Mouse (Mus musculus) cerebellum, adult 11-12 months (tissue): ENCODE measurements around the gene Slc41a2.

Source experiments
- DNase-seq: peaks from one replicate; pipeline ENCODE4 v3.0.0; 2022

Slc41a2 gene

DNA sequence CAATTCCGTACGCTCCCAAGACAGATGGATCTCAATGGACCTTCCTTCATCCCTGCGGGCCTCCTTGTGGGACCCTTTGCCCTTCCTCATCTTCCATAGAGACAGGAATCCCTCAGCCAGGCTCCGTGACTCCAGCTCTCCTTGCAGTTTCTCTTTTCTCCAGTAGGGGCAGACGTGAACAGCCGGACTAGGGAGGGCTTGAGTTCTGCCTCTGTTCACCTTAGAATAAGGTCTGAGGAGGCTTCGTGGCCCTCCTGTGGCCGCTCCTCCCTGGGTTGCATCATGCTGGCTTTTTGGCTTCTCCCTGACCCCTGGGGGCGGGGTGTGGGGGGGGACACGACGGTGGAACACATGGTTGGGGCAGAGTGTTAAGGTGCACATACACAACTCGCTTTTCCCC is 118.0 kb downstream of the Slc41a2 start:
- peak; percentile 52 for DNase-seq

DNA sequence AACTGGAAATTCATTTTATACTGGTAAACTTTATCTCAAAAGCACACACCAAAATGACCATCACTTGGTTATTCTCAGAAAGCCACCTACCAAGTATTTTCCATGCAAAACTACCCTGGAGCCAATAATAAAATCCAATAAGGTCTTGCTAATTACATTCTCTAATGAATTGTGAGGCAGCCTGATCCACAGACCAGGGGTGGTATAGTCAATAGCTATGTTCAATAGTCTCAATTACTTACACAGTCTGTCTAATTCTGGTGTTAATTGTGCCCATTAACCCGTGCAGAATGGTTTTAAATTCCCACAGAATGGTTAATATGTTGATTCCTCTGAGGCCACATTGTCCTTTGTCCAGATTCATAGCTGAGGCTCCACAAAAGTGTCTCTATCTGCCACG is 118.9 kb downstream of the Slc41a2 start:
- DNase-seq: no peak

DNA sequence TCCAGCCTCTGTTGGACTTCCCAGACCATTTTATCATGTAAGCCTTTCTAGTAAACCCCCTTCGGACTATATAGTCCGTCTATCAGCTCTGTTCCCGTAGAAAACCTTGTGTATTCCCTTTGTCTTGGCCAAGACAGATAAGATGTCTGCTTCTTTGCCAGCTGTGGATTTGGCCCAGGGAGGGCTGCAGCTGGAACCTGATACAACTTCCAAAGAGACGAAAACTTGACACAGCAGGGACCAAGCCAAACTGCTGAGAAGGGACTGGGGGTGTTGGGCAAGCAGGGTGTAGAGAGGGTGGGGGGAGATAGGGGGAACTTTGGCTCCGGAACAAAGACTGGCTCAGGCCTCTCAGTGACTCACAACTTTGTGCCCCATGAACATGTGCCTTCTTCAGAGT is 120.4 kb downstream of the Slc41a2 start:
- DNase-seq: no peak

DNA sequence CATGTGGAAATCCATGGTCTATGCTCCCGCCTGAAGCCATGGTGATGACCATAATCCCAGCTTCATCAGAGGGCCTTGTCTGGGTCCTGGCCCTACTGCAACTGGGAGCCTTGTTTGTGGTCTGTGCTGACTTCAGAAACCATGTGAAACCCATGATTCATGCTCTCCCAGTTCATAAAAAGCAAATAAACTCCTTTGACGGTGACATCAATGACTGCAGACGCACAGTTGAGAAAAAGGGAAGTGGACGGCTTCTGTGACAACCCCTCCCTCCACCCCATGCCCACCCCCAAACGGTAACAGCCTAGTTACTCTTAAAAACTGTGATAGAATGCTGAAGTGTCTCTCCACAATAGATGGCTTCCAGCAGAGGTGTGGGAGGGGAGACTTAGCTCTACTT is 122.1 kb downstream of the Slc41a2 start:
- DNase-seq: no peak

DNA sequence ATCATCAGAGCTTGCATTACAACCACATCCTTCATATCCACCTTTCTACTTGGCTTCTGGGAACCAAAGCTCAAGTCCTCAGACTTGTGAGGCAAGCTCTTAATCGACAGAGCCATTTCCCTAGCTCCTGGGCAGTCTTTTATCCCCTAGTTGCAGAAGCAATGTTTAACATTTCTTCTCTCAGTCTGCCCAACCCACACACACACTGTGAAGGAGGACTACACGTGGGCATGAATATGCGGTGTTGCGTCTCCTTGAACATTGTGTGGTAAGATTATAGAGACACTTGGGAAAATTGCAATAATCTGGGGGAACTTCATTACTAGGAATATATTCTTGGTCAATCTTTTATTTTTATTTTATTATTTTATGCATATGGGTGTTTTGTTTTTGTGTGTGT is 125.1 kb downstream of the Slc41a2 start:
- no peak for DNase-seq

DNA sequence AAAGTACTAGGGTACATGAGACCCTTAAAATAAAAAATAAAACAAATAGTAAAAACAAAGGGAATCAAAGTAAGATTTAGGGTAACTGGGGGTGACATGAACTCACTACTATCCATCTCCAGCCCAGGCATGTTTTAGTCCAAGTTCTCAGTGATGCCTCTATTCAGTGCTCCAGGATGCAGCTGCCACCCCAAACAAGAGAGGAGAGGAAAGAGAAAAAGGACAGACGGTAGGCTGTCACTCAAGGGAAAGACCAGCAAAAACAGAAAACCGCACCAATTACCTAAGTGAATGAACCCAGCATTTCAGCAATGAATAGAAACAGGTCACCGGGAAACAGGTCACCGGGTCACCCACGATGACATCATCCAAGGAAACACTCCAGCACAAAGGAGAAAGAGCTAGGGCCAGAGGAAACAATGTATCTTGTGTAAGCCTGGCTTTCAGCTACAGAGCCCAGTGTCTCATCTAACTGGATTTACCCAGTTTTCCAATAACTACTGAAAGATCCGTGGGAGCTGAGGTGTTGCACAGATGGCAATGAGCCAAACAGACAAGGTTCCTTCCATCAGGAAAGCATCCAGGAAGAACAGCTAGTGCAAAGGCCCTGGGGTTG is 126.6 kb downstream of the Slc41a2 start:
- no peak for DNase-seq

DNA sequence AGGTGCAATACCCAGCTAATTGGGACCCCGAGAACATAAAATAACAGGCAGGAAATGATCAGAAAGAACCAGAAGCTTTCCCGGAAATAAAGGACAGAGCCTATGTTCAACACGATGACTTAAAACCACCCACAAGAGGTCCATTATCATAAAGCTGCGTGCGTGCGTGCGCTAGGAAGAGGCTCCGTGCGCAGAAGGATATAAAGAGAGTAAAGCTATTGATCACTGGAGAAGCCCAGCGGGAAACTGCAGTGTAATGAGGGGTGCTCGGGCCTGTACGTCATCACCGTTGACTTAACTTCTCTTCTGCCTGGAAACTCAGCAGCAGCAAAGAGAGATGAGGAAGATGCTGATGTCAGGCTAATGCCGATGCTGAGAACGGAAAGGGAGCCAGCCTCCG is 127.6 kb downstream of the Slc41a2 start:
- no peak for DNase-seq

DNA sequence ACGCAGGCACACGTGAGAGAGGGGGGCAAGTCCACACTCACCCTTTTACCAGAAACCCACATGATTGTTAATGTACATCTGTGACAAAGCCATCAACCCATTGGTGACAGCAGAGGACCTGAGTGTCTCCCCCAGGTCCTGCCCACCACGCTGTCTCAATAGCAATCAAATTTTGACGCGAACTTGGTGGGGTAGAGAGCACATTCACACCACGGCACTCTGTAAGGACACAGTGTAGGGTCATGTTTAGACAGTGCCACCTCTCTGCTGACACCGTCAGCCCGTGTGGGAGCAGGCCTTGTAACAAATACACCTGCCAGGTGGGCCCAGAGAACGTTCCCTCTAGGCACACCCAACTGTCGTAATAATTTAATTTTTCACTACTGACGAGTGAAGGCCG is 128.3 kb downstream of the Slc41a2 start:
- no peak for DNase-seq

DNA sequence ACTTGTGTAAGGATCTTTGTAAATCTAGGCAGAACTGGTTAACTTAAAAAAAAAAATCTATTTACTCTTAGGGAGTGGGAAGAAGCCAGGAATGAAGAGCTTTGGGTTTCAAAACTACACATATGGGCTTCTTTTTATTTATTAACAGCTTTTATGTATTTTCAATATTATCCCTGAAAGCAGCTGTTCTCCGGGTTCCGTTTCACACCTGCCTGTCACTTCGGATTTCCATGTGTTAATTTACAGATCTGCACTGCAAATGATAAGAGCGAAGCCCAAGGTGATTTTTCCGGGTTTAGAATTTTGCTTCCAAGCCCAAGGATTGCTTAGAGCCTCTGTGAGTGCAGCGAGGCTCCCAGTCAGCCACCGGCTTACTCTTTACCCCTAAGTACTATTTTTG is 129.2 kb downstream of the Slc41a2 start:
- no peak for DNase-seq

DNA sequence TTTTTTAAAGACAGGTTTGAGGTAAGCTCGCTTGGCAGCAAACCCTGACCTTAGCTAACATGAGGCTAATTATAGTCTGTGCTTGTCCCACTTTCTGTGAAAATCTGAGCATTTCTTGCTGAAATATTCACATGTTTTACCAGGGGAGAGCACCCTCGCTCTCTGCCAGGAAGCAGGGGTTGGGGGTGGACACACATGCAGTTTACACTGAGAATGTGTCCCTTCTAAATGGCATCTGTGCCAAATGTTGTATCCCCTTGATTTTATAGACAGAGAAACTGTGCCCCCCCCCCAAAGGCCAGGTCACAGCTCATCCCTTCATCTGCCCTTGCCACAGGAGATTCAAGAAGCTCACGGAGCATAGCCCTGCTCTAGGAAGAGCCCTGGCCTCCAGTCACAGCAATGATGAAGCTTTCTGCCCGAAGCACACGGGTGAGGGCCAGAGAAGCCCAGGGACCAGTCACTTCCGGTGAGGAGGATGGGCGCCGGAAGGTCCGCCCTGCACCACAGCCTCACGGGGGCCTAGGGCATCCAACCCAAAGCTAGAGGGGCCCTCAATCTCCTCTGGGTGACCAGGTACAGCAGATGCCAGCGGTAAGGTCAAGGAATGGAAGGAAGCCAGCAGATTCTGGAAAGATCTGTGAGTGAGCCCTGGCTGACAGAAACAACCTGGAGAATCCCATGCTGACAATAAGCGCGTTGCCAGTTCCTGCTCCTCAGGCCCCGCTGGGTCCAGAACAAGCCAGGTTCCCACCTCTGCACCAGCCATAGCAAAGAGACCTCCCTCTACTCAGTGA is 134.6 kb downstream of the Slc41a2 start:
- peak; percentile 60 for DNase-seq

DNA sequence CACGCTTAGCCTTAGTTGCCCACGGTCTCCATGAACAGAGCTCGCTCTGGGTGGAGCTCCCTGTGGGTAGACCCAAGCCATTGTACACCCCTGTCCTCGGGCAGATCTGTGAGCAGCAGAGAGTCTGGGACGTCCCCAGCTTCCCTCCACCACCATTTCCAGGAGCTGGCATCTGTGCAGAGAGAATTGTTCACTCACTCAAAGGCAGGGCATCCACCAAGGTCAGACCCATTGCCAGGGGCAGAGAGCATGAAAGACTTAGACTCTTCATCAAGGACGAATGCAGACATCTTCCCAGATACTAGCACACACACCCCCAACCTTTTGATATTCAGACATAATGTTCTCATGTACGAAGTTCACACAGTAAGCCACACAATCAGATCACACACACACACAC is 136.2 kb downstream of the Slc41a2 start:
- no peak for DNase-seq

DNA sequence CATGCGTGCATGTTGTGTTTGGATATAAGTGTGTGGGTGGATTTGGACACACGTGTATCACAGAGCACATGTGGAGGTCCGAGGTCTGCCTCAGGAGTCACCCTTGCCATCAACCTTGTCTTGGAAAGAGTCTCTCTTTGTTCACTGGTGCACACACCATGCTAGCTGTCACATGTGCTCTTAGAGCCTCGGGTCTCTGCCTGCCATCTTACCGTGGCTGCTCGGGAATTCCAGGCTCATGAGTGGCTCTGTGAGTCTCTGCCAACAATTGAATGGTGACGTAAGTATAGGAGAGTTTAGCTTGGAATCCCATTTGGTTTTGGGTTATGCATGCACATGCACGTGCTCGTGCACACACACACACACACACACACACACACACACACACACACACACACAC is 138.4 kb downstream of the Slc41a2 start:
- DNase-seq: no peak

DNA sequence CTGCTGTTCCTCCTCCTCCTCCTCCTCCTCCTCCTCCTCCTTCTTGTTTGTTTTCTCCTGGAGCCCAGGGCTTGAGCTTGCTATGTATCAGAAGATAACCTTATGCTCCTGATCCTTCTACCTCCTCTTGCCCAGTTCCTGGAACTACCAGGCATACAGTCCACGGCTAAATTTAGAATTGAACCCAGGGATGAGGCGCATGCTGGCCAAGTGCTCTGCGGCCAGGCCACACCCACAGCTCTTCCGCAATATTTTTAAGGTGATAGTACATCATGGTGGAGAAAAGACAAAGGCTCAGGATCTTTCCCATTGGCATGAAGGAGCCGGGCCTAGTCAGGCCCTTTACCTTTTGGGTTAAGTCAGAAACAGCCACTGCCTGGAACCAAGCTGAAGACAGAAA is 139.0 kb downstream of the Slc41a2 start:
- DNase-seq: no peak

DNA sequence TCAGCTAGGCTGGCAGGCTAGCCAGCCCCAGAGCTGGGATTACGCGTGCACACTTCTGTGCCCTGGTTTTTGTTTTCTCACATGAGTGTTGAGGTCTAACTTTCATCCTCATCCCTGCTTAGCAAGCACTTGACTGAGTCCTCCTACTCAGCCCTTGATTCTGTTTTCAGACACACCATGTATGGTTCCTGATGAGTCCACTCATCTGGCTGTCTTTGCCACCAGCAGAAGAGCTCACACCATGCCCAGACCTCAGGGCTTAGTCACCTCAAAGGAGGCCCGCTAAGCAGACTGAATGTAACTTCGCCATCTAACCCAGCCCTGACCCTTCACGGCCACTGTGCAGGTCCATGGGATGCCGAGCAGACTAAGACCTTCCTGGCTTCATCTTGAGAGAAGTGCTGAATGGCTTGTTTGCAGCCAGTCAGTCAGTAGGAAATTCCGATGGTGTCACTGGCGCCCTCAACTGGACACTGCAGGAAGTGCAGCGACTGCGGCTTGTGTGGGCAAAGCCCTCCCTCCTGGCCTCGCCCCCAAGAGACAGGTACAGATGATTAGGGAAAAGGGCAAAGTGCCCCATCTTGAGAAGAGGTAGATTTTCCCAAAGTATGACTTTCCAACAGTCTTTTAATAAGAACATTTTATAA is 139.9 kb downstream of the Slc41a2 start:
- peak; percentile 70 for DNase-seq

DNA sequence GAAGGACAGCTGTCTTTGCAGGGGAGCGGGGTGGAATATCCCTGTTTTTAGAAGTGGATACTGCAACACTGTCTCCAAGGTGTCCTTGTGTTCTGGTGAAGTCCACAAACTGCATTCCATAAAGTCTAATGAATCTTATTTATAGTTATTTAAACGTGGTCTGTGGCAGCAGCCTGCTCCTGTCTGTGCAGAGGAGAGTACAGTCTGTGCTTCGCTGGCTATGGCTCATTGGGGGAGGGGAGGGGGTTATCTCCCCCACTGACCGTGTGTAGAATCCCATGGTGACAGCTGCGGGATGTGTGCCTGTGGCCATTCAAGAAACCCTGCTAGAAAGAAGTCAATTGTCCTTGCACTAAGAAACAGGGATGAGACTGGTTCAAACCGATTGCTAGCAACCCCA is 145.7 kb downstream of the Slc41a2 start:
- DNase-seq: no peak

DNA sequence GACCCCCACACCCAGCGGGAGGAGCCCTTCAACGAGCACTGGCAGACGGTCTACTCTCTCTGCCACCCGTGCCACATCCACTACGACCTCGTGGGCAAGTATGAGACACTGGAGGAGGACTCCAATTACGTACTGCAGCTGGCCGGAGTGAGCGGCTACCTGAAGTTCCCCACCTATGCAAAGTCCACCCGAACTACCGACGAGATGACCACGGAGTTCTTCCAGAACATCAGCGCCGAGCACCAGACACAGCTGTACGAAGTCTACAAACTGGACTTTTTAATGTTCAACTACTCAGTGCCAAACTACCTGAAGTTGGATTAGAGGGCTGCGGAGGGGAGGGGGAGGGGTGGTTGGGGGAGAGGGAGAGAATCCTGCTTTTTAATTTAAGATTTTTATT is 146.2 kb downstream of the Slc41a2 start:
- no peak for DNase-seq

DNA sequence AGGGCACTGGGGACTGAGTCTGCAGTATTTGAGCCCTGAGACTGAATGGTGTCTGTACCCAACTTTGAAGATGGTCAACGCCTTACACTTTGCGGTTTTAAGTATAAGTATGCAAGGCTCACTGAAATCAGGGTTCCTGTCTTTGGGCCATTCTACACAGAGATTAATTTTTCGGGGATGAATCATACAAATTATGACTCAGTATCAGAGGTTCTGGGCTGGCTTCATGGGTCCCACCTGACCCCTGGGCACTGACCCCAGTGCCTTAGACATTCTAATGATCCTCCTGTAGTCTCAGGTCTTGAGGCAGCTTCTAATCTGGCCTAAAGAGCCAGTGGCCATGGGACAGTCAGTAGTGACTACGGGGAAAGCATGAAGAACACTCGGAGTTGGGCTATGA is 148.6 kb downstream of the Slc41a2 start:
- no peak for DNase-seq

DNA sequence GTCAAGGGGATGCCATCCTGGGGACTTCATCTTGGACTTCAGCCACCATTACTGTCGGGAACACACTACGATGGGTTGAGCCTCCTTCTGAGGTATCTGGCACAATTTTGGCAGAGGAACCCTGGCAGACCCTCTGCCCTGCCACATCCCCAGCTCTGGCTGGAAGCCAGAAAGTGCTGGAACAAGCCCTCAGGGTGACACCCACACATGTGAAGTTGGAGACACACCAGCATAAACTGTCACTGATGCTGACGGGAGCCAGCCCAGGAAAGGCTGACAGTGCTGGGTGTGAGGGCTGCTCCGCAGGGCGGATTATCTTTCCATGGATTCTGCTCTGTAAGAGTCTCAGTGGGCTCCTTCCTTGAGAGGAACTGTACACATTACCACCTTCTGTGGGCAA is 150.7 kb downstream of the Slc41a2 start:
- DNase-seq: no peak

DNA sequence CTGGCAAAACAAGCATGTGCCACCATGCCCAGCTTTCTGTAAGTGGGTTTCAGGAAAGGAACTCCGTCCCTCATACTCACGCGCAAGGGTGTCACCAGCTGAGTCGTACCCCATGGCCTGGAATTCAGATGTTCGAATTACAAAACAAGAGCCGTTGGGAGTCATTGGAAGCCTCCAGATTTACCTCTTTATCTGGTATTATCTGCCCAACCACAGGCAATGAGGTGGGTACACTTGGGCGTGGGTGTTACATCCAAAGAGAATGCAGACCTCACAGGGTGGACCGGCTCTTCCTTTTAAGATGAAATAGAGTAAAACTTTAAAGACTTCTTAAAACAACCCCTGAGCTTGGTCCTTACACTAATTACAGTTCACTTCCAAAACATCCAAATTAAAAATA is 151.5 kb downstream of the Slc41a2 start:
- DNase-seq: no peak

DNA sequence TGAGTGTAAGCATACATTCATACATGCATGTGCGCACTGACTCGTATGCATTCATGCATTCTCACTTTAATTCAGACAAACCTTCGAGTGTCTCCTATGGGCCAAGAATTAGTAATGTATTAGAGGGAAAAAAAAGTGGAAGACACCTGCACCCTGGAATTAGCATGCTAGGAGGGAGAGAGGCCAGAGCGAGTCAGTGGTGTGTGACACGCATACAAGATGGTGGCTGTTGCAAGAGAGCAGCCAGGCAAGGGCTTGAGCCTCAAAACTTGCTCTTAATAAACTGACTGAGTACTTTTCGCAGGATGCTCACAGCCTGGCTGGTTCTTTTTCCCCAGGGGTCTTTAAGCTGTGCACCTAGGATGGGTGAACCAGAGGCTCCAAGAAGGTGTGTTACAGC is 152.6 kb downstream of the Slc41a2 start:
- no peak for DNase-seq

DNA sequence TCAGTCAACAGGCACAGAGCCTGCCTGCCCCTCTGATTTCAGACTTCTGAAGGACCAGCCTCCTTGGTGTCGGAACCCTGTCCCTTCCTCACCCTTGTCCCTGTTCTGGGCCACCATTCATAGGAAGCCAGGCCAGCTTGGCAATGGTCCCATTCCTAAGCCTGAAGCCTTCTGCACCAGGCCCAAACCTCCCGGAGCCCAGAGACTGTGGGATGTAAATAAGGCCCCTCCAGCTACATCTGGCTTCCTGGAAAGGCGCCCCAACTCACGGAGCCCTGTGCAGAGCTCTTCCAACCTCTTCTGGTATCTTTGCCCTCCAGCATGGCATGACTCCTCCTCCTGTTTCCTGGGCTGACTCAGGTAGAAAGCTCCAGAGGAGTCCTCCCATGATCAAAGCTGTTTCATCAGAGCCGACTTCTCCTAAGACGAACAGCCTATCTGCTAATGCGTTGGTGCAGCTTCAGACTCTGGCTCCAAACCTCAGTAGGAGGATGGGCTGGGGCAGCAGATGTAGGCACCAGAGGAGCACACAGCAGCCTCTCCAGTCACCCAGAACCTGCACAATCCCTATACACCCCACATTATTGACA is 153.1 kb downstream of the Slc41a2 start:
- peak; percentile 52 for DNase-seq

DNA sequence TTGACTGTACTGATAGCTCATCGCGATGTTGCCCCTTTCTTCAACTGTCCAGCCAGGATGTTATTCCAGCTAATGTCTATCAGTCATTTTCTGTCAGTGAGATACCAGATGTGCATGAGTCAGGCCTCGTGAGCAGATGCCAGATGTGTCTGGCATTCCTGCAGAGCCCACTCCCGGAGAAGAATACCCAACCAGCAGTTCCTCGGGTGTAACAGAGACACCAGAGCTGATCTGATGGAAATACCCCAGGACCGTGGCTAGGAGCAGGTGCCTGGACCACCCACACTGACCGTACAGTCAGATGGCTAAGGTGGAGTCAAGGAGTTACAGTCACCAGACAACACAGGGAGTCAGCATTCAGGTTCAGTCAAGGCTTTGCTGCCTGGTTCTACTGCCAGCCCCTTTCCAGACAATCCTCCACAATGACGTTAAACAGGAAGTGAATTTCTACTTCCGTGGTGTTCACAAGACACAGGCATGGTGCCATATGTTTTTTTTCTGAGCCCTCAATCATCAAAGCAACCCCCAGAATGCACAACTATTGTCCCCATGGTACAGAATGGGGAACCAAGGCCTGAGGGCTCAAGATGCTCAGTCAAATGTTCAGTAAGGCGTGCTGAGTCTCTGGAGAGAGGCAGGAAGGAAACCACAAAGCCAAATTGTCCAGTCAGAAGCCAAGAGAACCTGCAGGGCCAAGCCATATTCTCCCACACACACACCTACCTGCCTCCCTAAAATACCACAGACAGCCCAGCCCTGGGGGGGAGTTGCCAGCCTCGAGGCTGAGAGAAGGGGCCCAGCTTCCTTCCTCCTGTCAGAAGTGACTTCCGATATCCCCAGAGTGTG is 153.8 kb downstream of the Slc41a2 start:
- DNase-seq: no peak

DNA sequence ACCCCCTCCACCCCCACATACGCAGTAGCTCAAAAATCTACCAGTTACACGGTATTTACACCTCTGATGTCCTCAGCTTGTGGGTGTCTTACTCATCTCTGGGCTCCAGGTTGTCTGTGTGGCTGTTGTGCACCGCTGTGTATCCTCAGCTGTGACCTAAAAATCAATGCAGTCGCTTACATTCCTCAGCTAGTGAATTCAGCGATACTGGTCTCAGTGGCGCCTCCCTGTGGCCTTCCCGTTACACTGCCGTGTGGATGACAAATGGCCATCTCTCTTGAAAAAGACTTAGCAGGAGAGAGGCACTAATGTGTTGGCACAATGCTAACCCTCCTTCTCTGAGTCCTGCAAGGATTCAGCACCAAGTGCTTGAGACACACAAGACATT is 155.1 kb downstream of the Slc41a2 start:
- peak; percentile 79 for DNase-seq
